Mouse (Mus musculus): Measurements from ENCODE around the gene Gpr6. TPM values are rescaled to one million over a fixed set of nuclear protein-coding genes. Genes with fewer than 3 reads are reported as not detected.

The Gpr6 gene
- polyA plus RNA-seq, 1 experiment from 2014 or later, result not detected

Other genes with a start within 250 kb of the Gpr6 start
- gene Cdc40, start 189.0 kb downstream of the Gpr6 start, polyA plus RNA-seq (2015; fragmentation: Nextera tagmentation; extraction: Ambion mirVana), result 32.8 and 33.6 TPM in 2 replicates
- 8.0 and 9.8 TPM in 2 replicates for gene Wasf1, start 188.8 kb downstream of the Gpr6 start, polyA plus RNA-seq (2015; fragmentation: Nextera tagmentation; extraction: Ambion mirVana)
- 16.9 and 17.6 TPM in 2 replicates for gene Fig4, start 231.0 kb upstream of the Gpr6 start, polyA plus RNA-seq (2015; fragmentation: Nextera tagmentation; extraction: Ambion mirVana)
- gene Ak9, start 231.7 kb upstream of the Gpr6 start, polyA plus RNA-seq (2015; fragmentation: Nextera tagmentation; extraction: Ambion mirVana), result 0.51 and 0.74 TPM in 2 replicates

Measured in lung, embryonic 16.5 days (tissue).